Mouse (Mus musculus) frontal cortex, postnatal 36 days (tissue): ENCODE measurements around the gene Dkkl1.

Experiments used
- DNase-seq, 2 experiments: peaks; one replicate each; pipeline ENCODE4 v3.0.0; 2022; ENCODE audit warnings: low spot score in 2 of 2

Dkkl1 gene

GRCm38 (mm10) chr7:45229459-45230203 lies 17.7 kb upstream of the Dkkl1 start:
- no peak for DNase-seq

GRCm38 (mm10) chr7:45229046-45229445 lies 17.1 kb upstream of the Dkkl1 start:
- no peak for DNase-seq

- no peak for DNase-seq
These were observed 16.6 kb upstream of the Dkkl1 start for GRCm38 (mm10) chr7:45228548-45228947.

- DNase-seq = no peak
These were observed 14.5 kb upstream of the Dkkl1 start for GRCm38 (mm10) chr7:45226421-45226820.

GRCm38 (mm10) chr7:45224826-45225225 lies 12.9 kb upstream of the Dkkl1 start:
- no peak for DNase-seq

- no peak for DNase-seq
These were observed 9.7 kb upstream of the Dkkl1 start for GRCm38 (mm10) chr7:45221680-45222079.

GRCm38 (mm10) chr7:45216442-45217183 lies 4.7 kb upstream of the Dkkl1 start:
- DNase-seq = no peak

GRCm38 (mm10) chr7:45215673-45216441 lies 3.9 kb upstream of the Dkkl1 start, which contains the start of gene Tead2:
Tead2 (plus strand) TSS chr7:45215753.
- no peak for DNase-seq

- DNase-seq = no peak
These were observed 1.8 kb upstream of the Dkkl1 start for GRCm38 (mm10) chr7:45213708-45214107.

- no peak for DNase-seq
These were observed 409 bp upstream of the Dkkl1 start for GRCm38 (mm10) chr7:45212356-45212755.

- no peak for DNase-seq
These were observed 877 bp downstream of the Dkkl1 start for GRCm38 (mm10) chr7:45211070-45211469.

- no peak for DNase-seq
These were observed 3.7 kb downstream of the Dkkl1 start for GRCm38 (mm10) chr7:45208260-45208659.

GRCm38 (mm10) chr7:45204380-45205143 lies 7.4 kb downstream of the Dkkl1 start, which contains the start of gene Ccdc155:
Ccdc155 (minus strand) TSS chr7:45204892.
- peak; percentile 91 to 93 for DNase-seq

- peak in 1 of 2 experiments; percentile 53 for DNase-seq
These were observed 9.3 kb downstream of the Dkkl1 start for GRCm38 (mm10) chr7:45202654-45203053.

GRCm38 (mm10) chr7:45198961-45199360 lies 13.0 kb downstream of the Dkkl1 start:
- peak; percentile 53 to 65 for DNase-seq

GRCm38 (mm10) chr7:45198435-45198834 lies 13.5 kb downstream of the Dkkl1 start:
- peak; percentile 63 to 78 for DNase-seq

GRCm38 (mm10) chr7:45196994-45197393 lies 15.0 kb downstream of the Dkkl1 start:
- no peak for DNase-seq

GRCm38 (mm10) chr7:45196176-45196535 lies 15.8 kb downstream of the Dkkl1 start:
- no peak for DNase-seq

GRCm38 (mm10) chr7:45195341-45196175 lies 16.4 kb downstream of the Dkkl1 start:
- DNase-seq = no peak
